Mouse (Mus musculus) mesoderm, embryonic 11.5 days (tissue): ENCODE data around the gene Rps24.
"Not testable (repeated sequence)": the region's sequence is repeated elsewhere in the genome, so short reads cannot be mapped to it uniquely, and the experiment has no call there.

Source experiments
- DNase-seq: peaks from one replicate; pipeline ENCODE4 v3.0.0-alpha.2; 2012; ENCODE audit warnings: low read depth, low spot score

Gene Rps24

GRCm38 (mm10) chr14:24486773-24487227 lies at the start of gene Rps24, which contains the start of gene Polr3a:
Gene Rps24 (plus strand): TSS chr14:24487125.
Gene Polr3a (minus strand): TSS chr14:24487058.
- DNase-seq: peak; percentile 95

- not testable (repeated sequence) for DNase-seq
Measured at GRCm38 (mm10) chr14:24443529-24443928, 43.4 kb upstream of the Rps24 start.

GRCm38 (mm10) chr14:24458191-24458590 lies 28.7 kb upstream of the Rps24 start:
- no peak for DNase-seq

GRCm38 (mm10) chr14:24468806-24469205 lies 18.1 kb upstream of the Rps24 start:
- no peak for DNase-seq

GRCm38 (mm10) chr14:24486241-24486767 lies 621 bp upstream of the Rps24 start:
- DNase-seq: no peak

- DNase-seq: not testable (repeated sequence)
Measured at GRCm38 (mm10) chr14:24489772-24490171, 2.8 kb downstream of the Rps24 start.

GRCm38 (mm10) chr14:24490468-24491265 lies 3.7 kb downstream of the Rps24 start:
- DNase-seq: peak; percentile 97

- no peak for DNase-seq
Measured at GRCm38 (mm10) chr14:24491266-24491981, 4.5 kb downstream of the Rps24 start.

- DNase-seq: no peak
Measured at GRCm38 (mm10) chr14:24493256-24493655, 6.3 kb downstream of the Rps24 start.

GRCm38 (mm10) chr14:24496507-24496906 lies 9.6 kb downstream of the Rps24 start:
- DNase-seq: no peak

- DNase-seq: no peak
Measured at GRCm38 (mm10) chr14:24497443-24497842, 10.5 kb downstream of the Rps24 start.

- no peak for DNase-seq
Measured at GRCm38 (mm10) chr14:24498561-24499255, 11.8 kb downstream of the Rps24 start.

GRCm38 (mm10) chr14:24499478-24499877 lies 12.6 kb downstream of the Rps24 start:
- DNase-seq: no peak

- DNase-seq: peak; percentile 91
Measured at GRCm38 (mm10) chr14:24500091-24500844, 13.3 kb downstream of the Rps24 start.

GRCm38 (mm10) chr14:24500845-24501186 lies 13.9 kb downstream of the Rps24 start:
- DNase-seq: no peak

GRCm38 (mm10) chr14:24501256-24501655 lies 14.3 kb downstream of the Rps24 start:
- DNase-seq: no peak

GRCm38 (mm10) chr14:24507452-24508069 lies 20.6 kb downstream of the Rps24 start:
- DNase-seq: no peak

GRCm38 (mm10) chr14:24508070-24508773 lies 21.3 kb downstream of the Rps24 start:
- no peak for DNase-seq

GRCm38 (mm10) chr14:24509557-24509956 lies 22.6 kb downstream of the Rps24 start:
- no peak for DNase-seq

GRCm38 (mm10) chr14:24510218-24510617 lies 23.3 kb downstream of the Rps24 start:
- DNase-seq: no peak
